Mouse (Mus musculus) mouse trophoblast stem cell (cell line): ENCODE measurements around the gene Pnrc2.

Experiments used
- in situ Hi-C, 2 experiments: fragments of 300-500 bp; cut with MseI, MboI; formaldehyde crosslinking; loops; 2 replicates in 1 of 2; 3 replicates in 1 of 2; pipeline ENCODE4 v1.15.1; 2025

Gene Pnrc2

GRCm38 (mm10) chr4:135824254-135824653 is 49.4 kb downstream of the Pnrc2 start:
- in situ Hi-C loops: no loop called here

GRCm38 (mm10) chr4:135823298-135823697 is 50.4 kb downstream of the Pnrc2 start:
- in situ Hi-C loops: no loop called here

- in situ Hi-C loops: no loop called here
Observed at GRCm38 (mm10) chr4:135821772-135822171, 51.9 kb downstream of the Pnrc2 start.
